Mouse (Mus musculus) lung, adult 18-20 months (tissue): ENCODE measurements at regions not wholly inside any gene's neighbourhood (a gene's known extent, or its start where the extent isn't known, plus 50 kb on each side); places are given as distances from the start of the nearest gene placed in this dataset.

Source experiments
- DNase-seq, 2 experiments: peaks; one replicate each; pipeline ENCODE4 v3.0.0; 2022; ENCODE audit warnings: mixed read lengths in 2 of 2

DNA sequence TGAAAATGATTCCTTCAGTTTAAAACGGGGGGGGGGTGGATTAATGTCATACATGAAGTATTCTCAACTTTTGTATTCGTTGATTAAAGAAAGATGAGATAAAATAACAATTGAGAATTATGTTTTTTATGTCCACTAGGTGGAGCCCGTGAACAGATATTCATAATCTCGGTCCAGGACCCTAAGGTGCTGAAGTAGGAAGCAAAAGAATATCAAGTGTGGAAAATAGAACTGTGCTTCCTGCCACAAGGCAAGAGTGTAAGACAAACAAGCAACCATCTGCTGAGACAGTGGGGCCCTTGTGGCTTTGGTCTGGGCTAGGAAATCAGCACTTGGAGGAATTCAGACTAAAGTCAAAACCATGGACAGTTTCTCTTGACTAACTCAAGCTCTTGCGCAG is 50.9 kb upstream of the Kap start:
- DNase-seq = no peak

DNA sequence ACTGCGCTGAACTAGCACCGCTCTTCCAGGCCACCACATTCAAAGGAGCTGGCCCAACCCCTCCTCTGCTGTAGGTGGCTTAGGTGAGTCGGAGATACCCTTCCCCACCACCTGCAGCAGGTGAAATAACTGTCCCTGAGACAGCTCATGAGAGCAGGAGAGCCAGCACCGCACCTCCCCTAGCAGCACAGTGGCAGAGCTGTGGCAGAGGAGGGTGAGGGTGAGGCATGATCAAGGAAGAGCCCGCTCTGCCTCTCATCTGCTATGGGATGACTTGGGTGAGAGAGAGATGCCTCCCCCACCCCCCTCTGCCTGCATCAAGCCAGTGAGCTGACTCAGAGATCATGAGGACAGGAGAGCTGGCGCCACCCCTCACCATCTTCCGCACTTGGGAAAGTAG is 81.1 kb upstream of the Kap start:
- DNase-seq = no peak

DNA sequence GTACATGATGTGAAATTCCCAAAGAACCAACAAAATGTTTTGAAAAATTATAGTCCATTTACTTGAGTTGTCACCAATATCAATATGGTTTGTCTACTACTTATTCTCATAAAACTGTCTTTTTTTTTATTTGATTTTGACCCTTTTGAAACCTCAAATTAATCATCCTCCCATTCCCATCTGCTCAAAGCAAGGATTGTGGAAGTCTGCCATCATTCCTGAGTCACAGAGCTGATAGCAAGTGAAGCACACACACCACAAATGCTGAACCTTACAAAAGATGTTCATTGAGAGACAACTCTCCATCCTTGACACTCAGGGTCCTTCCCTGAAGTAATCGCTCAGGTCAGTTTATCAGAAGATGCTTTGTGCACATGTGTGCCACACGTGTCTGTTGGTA is 82.1 kb upstream of the Kap start:
- DNase-seq = no peak

DNA sequence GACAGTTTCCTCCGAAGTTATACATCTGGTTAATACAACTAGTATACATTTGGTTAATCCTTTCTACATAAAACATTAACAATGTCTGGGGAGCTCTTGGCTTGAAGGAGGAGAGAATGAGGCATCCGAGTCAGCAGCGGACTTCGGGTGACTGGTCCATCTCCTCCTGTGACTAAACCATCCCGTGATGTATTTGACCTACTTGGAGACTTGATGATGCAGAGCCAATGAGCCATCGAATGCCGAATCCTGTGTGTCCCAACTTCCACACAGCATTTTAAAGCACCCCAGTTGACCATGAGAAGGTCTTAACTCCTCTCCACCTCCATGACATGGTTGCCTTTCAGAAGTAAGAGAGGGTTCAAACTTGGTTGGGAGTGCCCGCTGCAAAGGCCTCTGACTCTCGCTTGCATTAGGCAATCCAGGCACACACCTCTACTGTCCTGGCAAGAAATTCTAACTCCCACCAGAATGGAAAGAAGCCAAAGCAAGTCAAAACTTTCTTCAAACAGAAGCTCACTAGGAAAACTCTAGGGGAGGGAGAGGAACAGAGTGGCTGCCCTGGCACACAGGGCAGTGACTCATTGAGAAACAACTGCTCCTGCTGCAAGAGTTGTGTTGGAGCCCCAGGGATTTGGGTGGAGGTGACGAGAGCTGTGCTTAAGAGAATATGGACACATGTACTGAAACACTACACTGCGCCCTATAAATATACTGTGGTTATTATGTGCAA is 75.4 kb upstream of the Etv6 start:
- no peak for DNase-seq

DNA sequence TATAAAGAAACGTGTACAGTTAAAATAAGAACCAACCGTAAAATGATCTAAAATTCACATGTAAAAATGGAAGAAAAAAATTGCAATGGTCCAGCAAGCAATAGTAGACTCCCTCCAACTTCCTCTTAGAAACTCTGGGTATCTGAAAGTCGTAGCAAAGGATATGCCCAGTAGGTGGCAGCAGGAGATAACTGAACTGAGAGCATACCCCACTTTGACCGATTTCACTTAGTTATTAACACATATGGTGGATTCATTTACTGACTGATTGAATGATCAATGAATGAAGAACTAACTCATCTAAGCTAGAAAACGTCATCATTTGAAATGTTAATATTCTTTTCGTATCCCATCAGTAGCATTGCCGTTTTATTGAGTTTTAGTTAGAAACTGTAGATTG is 74.8 kb upstream of the Etv6 start:
- DNase-seq = peak; percentile 66 to 76

DNA sequence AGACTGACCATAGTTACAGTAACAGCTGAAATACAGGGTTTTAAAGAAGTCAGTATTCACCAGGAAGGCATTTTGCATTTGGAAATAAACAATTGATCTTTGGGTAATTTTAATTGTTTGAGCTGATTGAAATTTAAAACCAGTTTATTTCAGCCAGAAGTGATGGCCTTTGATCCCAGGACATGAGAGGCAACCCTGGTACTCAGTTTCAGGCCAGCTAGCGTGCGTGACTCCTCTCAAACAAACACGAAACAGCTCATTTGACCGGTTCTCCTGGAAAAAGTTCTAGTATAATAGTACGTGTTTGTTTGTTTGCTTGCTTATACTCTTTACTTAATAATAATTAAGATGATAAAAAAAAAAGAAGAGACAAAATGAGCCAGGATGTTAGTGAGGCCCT is 72.9 kb upstream of the Etv6 start:
- no peak for DNase-seq

DNA sequence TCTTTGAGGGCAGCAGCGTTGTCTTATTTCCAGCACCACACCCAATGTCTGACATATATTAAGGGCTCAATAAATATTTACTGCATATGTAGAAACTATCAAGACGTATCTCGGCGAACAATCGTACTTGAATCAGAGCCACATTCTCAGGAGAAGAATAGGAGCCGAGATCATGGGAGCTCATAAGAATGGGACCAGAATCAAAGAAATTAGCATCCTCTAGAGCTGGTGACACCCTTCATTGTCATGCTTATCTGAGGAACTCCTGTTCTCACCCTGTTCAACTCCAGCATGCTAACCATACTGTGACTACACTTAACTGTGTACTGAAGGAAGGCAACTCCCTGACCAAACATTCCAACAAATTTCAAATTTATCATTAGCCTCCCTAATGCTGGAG is 72.2 kb upstream of the Etv6 start:
- DNase-seq = no peak

DNA sequence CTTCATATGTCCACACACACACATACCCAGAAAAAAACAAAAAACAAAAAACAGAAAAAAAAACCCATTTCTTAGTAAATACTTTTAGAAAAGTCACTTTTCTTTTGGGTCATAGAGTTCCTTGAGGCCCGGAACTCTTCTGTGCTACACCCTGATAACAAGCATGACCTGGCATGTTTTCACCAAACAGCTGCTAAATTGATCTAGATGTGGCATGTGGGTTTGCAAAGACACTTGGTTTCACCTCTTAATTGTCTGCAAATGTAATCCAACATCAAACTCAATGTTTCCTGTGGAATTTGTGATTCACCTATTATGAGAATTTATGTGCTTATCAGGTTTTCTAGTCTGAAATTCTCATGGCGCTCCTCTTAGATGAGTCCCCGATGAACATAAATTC is 68.2 kb upstream of the Etv6 start:
- no peak for DNase-seq

DNA sequence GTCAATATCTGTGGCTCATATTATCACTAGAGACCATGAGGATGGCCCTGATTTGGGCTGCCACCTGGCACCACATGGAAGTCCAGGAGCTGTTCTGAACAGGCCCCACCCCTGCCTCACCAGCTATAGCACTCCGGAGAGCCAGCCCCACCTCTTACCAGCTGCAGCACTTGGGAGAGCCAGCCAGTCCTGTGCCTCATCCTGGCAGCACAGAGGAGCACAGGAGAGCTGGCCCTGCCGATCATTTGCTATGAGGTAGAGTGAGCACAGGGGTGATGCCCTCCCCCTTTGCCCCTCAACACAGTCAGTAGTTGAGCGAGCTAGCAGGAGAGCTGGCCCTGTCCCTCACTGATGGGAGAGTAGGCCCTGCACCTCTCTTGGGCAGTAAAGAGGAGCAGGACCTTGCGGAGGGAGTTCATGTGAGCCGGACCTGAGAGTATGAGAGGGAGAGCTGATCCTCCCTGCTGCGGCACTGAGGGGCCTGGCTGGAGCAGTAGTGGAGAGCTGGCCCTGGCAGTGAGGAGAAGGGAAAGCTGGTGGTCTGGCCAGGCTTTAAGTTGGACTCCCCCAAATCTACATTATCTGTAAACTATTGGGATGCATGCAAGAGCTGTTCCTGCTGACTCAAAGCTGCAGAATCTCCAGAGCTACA is 63.3 kb upstream of the Etv6 start:
- no peak for DNase-seq

DNA sequence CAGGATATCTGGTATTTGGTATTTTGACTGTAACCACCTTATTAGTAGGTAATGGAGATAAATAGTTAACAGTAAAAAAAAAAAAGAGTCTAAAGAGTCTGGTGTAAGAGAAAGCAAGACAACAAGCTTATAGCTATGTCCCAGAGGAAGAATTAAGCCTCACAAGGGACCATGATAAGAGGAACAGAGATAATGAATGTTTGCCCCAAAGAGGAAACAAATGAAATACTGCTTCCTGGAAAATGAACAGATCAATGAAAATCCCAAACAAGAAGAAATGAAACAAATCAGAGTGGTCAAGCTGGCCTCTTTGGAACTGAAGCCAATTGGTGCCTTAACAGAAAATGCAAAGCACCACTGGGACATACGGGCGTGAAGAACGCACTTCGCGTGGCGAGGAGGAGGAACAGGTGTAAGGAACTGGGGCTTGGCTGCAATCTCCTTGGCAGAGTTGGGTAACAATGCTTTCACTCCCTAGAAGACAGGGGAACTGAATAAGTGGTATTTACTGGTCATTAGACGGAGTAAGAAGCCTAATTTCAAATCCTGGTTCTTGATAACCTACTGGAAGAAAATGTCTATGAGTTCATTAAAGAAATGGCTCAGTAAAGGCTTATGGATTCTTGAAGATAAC is 62.2 kb upstream of the Etv6 start:
- no peak for DNase-seq

DNA sequence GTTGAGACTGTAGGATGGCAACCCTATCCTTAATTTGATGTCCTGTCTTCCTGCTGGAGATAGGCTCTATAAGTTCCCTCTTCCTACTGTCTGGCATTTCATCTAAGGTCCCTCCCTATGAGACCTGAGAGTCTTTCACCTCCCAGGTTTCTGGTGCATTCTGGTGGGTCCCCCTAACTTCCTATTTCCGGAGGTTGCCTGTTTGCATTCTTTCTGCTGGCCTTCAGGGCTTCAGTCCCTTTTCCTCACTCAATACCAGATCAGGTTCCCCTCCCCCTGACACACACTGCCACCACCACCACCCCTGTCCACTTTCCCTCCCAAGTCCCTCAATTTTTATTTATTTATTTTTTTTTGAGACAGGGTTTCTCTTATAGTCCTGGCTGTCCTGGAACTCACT is 59.5 kb upstream of the Etv6 start:
- no peak for DNase-seq

DNA sequence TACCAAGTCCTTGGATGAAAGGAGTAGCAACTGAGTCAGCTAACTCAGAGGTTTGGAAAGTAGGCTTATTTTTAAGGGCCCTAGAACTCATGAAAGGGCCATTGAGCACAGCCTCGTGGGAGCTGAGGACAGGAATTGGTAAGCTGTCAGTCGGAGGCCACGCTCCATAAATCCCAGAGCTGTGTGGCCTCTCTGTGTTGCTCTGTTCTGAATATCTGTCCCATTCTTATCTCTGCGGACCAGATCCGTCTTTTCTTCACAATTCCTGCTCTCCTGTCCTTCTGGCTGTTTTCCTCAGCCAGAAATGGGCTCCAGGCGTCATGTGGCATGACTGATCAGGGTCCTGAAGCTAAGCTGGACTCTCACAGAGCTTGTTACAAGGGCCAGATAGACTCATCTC is 58.6 kb upstream of the Etv6 start:
- DNase-seq = no peak

DNA sequence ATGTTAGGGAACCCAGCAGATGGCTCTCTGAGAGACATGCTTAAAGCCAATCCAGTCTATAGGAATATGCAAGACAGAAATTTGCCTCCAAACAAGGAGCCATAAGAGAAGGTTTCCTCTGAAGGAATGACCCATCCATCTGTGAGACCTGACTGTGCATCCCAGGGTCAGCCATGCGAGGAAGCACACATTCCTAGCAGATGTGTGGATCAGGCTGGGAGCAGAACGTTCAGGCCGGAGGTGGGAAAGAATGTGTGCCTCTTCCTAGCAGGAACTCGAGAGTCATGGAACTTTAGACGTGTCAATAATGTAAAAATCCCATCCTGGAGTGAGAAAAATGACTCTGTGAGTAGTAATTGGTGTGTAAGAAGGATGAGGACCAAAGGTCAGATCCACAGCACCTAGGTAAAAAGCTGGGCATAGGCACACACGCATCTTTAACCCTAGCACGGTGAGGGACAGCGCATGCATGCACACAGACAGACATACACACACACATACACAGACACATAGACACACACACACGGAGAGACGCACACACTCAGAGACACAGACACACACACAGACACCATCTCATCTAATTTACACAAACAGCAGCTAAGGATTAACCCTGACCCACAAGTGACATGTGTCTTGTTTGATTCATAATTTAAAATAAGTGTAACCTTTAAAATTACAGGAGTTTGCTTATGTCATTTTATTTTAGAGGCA is 51.5 kb upstream of the Etv6 start:
- DNase-seq = no peak

DNA sequence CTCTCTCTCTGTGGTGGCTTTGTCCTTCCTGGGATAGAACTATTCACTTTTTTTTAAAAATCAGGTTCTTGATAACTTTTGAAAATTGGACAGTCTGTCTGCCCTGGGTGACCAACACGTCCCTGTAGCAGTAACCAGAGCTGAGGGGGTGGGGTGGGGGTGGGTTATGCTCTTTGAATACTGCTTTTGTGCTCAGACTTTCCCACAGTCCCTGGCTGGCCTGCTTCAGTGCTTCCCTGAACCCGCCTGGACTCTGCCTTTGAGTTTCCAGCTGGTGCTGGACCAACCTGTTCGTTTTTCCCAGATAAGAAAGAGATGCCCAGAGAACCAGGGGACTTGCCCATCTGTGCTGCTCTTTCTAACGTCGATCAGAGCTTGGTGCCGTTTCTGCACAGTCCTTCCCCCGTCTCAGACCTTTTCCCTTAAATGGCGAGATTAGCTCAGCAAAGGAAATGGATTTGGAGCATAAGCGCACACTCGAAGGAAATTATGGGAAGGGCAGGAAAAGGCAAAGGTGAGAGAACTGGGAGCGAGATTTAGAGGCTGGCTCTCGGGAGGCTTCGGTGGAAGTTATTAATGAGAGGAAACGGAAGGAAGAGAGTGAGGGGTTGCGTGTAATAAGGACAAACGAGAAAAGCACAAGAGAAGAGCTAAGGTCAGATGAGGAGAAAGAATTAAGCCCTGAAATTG is 50.7 kb upstream of the Etv6 start:
- DNase-seq = no peak
